Mouse (Mus musculus): ENCODE measurements at regions not wholly inside any gene's neighbourhood (a gene's known extent, or its start where the extent isn't known, plus 50 kb on each side); places are given as distances from the start of the nearest gene placed in this dataset.
A peak's percentile ranks its signal among the peaks of the same experiment; 100 is the strongest.

GRCm38 (mm10) chr2:143419791-143420190 lies 126.2 kb upstream of the Pcsk2 start:
- no peak for TF ChIP-seq CTCF (IDR thresholded peaks at IDR 0.05; ENCODE audit: low read depth)

DNA sequence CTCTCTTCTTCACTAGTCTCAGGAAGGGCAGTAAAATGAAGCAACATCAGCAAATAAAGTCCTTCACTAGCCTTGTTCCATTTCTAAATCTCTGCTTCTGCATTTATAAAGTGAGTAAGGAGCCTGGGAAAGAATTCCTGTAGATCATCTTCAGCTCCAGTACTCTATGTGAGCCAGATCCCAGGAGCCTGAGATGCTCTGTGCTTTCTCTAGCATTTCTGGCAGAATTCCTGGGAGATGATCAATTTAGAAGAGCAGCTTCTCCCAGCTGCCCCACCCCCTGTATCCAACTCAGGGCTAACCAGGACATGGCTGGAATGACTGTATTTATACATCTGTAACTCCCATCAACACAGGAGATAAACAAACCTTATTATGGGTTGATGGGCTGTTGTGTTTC lies 95.3 kb upstream of the Pcsk2 start:
- TF ChIP-seq CTCF (IDR thresholded peaks at IDR 0.05; ENCODE audit: low read depth), result no peak
- Histone ChIP-seq H3K27ac (ENCODE audit: low read depth) (no peak overlapping the region), H3K9ac (no peak overlapping the region), H3K9me3 (ENCODE audit: low read depth, low read length) (no peaks in the 10 kb centered on the region), H3K27me3 (ENCODE audit: insufficient read depth, low read length) (no peaks in the 10 kb centered on the region), H3K4me3 (ENCODE audit: low read depth, low read length) (no peak overlapping the region), H3K4me2 (no peak overlapping the region), H3K36me3 (ENCODE audit: insufficient read depth) (no peaks in the 10 kb centered on the region), H3K4me1 (ENCODE audit: insufficient read depth) (no peaks in the 10 kb centered on the region)
- ATAC-seq (ENCODE audit: insufficient read depth) (no peak), DNase-seq (no peak)

More at GRCm38 (mm10) chr2:143419791-143420190, 126.2 kb upstream of the Pcsk2 start:
- H3K36me3 ChIP-seq (ENCODE audit: insufficient read depth), result no peaks in the 10 kb centered on the region
- ATAC-seq (ENCODE audit: insufficient read depth), result no peak
- H3K4me2 ChIP-seq, result no peak overlapping the region
- no peaks in the 10 kb centered on the region for H3K4me1 ChIP-seq (ENCODE audit: insufficient read depth)
- H3K27ac ChIP-seq (ENCODE audit: low read depth), result no peak overlapping the region
- no peaks in the 10 kb centered on the region for H3K27me3 ChIP-seq (ENCODE audit: insufficient read depth, low read length)
- H3K9ac ChIP-seq, result no peak overlapping the region
- H3K4me3 ChIP-seq (ENCODE audit: low read depth, low read length), result no peak overlapping the region
- no peak for DNase-seq
- 90% methylated on average over 2 of the region's 2 CpGs for WGBS
- H3K9me3 ChIP-seq (ENCODE audit: low read depth, low read length), result no peaks in the 10 kb centered on the region

DNA sequence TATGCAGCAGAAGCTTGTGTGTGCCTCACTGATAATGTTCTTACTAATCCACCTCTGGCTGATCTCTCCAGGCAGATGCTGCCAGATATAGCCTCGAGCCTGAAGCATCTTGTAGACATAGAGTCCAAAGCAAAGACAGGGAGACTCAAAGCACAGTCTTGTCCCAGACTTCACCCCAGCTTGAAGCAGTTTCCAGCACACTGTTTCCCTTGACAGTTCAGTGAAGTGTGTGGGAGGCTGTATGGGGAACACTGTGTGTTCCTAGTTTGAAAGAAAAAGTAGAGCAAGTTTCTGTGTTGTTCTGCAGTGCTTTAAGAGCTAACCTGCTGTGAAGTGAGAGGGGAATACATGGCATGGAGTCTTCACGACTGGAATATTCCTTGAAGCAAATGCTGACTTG lies 94.7 kb upstream of the Pcsk2 start:
- Histone ChIP-seq H3K4me3 (ENCODE audit: low read depth, low read length) (no peak overlapping the region), H3K4me1 (ENCODE audit: insufficient read depth) (no peaks in the 10 kb centered on the region), H3K36me3 (ENCODE audit: insufficient read depth) (no peaks in the 10 kb centered on the region), H3K9me3 (ENCODE audit: low read depth, low read length) (no peaks in the 10 kb centered on the region), H3K4me2 (no peak overlapping the region), H3K9ac (no peak overlapping the region), H3K27me3 (ENCODE audit: insufficient read depth, low read length) (no peaks in the 10 kb centered on the region), H3K27ac (ENCODE audit: low read depth) (no peak overlapping the region)
- TF ChIP-seq CTCF (IDR thresholded peaks at IDR 0.05; ENCODE audit: low read depth), result no peak
- DNase-seq (no peak), ATAC-seq (ENCODE audit: insufficient read depth) (no peak)
- 57% methylated on average over 2 of the region's 2 CpGs for WGBS

GRCm38 (mm10) chr2:143451661-143452060 lies 94.3 kb upstream of the Pcsk2 start:
- Histone ChIP-seq H3K27ac (ENCODE audit: low read depth) (no peak overlapping the region), H3K4me2 (no peak overlapping the region), H3K4me1 (ENCODE audit: insufficient read depth) (no peaks in the 10 kb centered on the region), H3K27me3 (ENCODE audit: insufficient read depth, low read length) (no peaks in the 10 kb centered on the region), H3K4me3 (ENCODE audit: low read depth, low read length) (no peak overlapping the region), H3K9ac (no peak overlapping the region), H3K36me3 (ENCODE audit: insufficient read depth) (no peaks in the 10 kb centered on the region), H3K9me3 (ENCODE audit: low read depth, low read length) (no peaks in the 10 kb centered on the region)
- DNase-seq (peak; percentile 63), ATAC-seq (ENCODE audit: insufficient read depth) (no peak)
- no peak for TF ChIP-seq CTCF (IDR thresholded peaks at IDR 0.05; ENCODE audit: low read depth)

DNA sequence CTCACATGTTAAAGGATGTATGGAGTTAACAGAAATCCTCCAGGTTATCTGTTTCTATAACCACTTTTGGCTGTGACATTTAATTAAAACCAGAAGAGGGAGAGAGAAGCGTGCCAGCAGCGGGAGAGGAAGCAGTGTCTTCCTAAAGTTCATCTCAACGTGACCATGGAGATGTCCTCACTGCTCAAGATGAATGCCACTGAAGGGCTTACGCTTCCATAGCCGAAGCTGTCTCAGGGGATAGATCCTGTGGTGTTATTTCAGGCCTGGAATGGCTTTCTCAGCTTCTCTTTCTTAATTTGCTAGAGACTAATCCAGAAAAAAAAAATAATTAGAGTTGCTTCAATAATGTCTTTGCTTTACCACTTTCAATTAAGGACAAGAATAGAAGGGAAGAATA lies 78.0 kb upstream of the Pcsk2 start:
- no peaks in the 10 kb centered on the region for H3K36me3 ChIP-seq (ENCODE audit: insufficient read depth)
- H3K4me2 ChIP-seq, result no peak overlapping the region
- H3K27ac ChIP-seq (ENCODE audit: low read depth), result no peak overlapping the region
- DNase-seq, result no peak
- H3K9me3 ChIP-seq (ENCODE audit: low read depth, low read length), result no peaks in the 10 kb centered on the region
- no peaks in the 10 kb centered on the region for H3K4me1 ChIP-seq (ENCODE audit: insufficient read depth)
- H3K9ac ChIP-seq, result no peak overlapping the region
- no peak overlapping the region for H3K4me3 ChIP-seq (ENCODE audit: low read depth, low read length)
- 77% methylated on average over 5 of the region's 5 CpGs for WGBS
- H3K27me3 ChIP-seq (ENCODE audit: insufficient read depth, low read length), result no peaks in the 10 kb centered on the region
- ATAC-seq (ENCODE audit: insufficient read depth), result no peak
- TF ChIP-seq CTCF (IDR thresholded peaks at IDR 0.05; ENCODE audit: low read depth), result no peak

DNA sequence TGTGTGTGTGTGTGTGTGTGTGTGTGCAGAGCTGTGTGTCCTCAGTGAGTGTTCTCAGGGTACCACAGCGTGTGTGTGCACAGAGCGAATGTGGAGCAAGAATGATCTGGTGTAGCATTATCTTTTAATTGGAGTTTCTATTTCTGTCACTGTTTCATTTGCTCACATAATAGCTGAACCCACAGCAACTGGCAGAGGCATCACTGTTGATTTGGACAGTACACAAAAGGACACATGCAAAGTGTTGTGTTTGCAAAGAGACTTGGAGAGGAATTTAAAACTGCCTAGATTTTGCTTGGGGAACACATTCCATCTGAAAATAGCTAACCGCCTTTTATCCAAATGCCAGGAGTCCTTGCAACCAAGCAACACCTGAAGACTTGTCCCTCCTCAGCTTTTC lies 74.6 kb upstream of the Pcsk2 start:
- Histone ChIP-seq H3K9me3 (ENCODE audit: low read depth, low read length) (no peaks in the 10 kb centered on the region), H3K27me3 (ENCODE audit: insufficient read depth, low read length) (no peaks in the 10 kb centered on the region), H3K36me3 (ENCODE audit: insufficient read depth) (no peaks in the 10 kb centered on the region), H3K4me2 (no peak overlapping the region), H3K9ac (no peak overlapping the region), H3K4me3 (ENCODE audit: low read depth, low read length) (no peak overlapping the region), H3K27ac (ENCODE audit: low read depth) (no peak overlapping the region), H3K4me1 (ENCODE audit: insufficient read depth) (no peaks in the 10 kb centered on the region)
- ATAC-seq (ENCODE audit: insufficient read depth) (no peak), DNase-seq (no peak)
- WGBS, result 79% methylated on average over 3 of the region's 3 CpGs
- TF ChIP-seq CTCF (IDR thresholded peaks at IDR 0.05; ENCODE audit: low read depth), result no peak

GRCm38 (mm10) chr2:143490830-143491229 lies 55.1 kb upstream of the Pcsk2 start:
- WGBS, result 71% methylated on average over 3 of the region's 3 CpGs
- H3K9me3 ChIP-seq (ENCODE audit: low read depth, low read length), result no peaks in the 10 kb centered on the region
- H3K27me3 ChIP-seq (ENCODE audit: insufficient read depth, low read length), result no peaks in the 10 kb centered on the region
- H3K27ac ChIP-seq (ENCODE audit: low read depth), result no peak overlapping the region
- no peak overlapping the region for H3K9ac ChIP-seq
- no peak overlapping the region for H3K4me3 ChIP-seq (ENCODE audit: low read depth, low read length)
- no peak overlapping the region for H3K4me2 ChIP-seq
- DNase-seq (no peak), ATAC-seq (ENCODE audit: insufficient read depth) (no peak)
- TF ChIP-seq CTCF (IDR thresholded peaks at IDR 0.05; ENCODE audit: low read depth), result no peak
- H3K4me1 ChIP-seq (ENCODE audit: insufficient read depth), result no peaks in the 10 kb centered on the region
- H3K36me3 ChIP-seq (ENCODE audit: insufficient read depth), result no peaks in the 10 kb centered on the region

Data from lung, embryonic 14.5 days (tissue).